Mouse (Mus musculus): ENCODE measurements around the gene Tmem189.

DNA sequence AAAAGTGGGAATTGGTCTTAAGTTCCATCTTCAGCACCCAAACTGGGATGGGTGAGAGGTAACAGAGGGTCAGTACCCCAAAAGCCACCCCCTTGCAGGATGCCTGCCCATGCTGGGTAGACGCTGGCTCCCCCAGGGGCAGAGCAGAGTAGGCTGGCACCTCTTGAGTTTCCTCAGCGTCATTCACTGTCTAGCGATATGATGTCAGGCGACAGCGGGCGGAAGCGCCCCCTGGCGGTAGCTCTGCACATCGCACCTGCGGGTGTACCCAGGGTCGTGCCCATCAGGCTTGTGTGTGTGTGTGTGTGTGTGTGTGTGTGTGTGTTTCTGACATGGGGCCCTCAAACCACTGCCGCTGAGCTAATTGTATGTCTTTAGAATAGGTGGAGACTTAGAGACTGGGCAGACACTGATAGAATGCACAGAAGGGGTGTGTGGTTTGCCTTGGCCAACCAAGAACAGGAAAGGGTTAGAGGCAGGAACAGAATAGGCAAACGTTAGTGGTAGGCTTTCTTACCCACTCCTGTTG is 9.7 kb downstream of the Tmem189 start:
- TF ChIP-seq CTCF (IDR thresholded peaks at IDR 0.05): peak; percentile 98
- TF ChIP-seq EP300 (IDR thresholded peaks at IDR 0.05): no peak
